Mouse (Mus musculus) neural tube, embryonic 14.5 days (tissue): ENCODE data around the gene Sirt3. TPM values are rescaled to one million over a fixed set of nuclear protein-coding genes. Genes with fewer than 3 reads are reported as not detected.
"Not testable (repeated sequence)": the region's sequence is repeated elsewhere in the genome, so short reads cannot be mapped to it uniquely, and the experiment has no call there.

ENCODE experiments used
- ATAC-seq: fragments of 200-750 bp; cut with Nextera tagmentation; 2 replicates; pipeline ENCODE4 v1.8.0; 2017; ENCODE audit warnings: low read depth, mild to moderate bottlenecking, moderate TSS enrichment, moderate library complexity
- H3K27ac ChIP-seq: fragments of 300-500 bp; sonication (generic); 2 replicates; pipeline ENCODE4 v1.5.1; 2014; ENCODE audit warnings: low read depth, mild to moderate bottlenecking, control low read depth, low read length, moderate library complexity, mixed read lengths
- H3K27me3 ChIP-seq: fragments of 300-500 bp; sonication (generic); 2 replicates; pipeline ENCODE4 v1.6.1; 2014; ENCODE audit warnings: low read length; ENCODE audit not compliant: control insufficient read depth, insufficient read depth
- H3K36me3 ChIP-seq: fragments of 300-500 bp; sonication (generic); 2 replicates; pipeline ENCODE4 v1.6.1; 2014; ENCODE audit warnings: low read length, mixed read lengths; ENCODE audit not compliant: control insufficient read depth, insufficient read depth
- H3K4me1 ChIP-seq: fragments of 300-500 bp; sonication (generic); 2 replicates; pipeline ENCODE4 v1.6.1; 2014; ENCODE audit warnings: low read length; ENCODE audit not compliant: control insufficient read depth, insufficient read depth
- H3K4me2 ChIP-seq: fragments of 300-500 bp; sonication (generic); 2 replicates; pipeline ENCODE4 v1.6.1; 2014; ENCODE audit warnings: mild to moderate bottlenecking, low read depth, low read length, control low read depth
- H3K4me3 ChIP-seq: fragments of 300-500 bp; sonication (generic); 2 replicates; pipeline ENCODE4 v1.5.1; 2014; ENCODE audit warnings: low read depth, low read length, control low read depth, mixed read lengths
- H3K9ac ChIP-seq: fragments of 300-500 bp; sonication (generic); replicated peaks from 2 replicates; pipeline ENCODE4 v1.6.1; 2014; ENCODE audit warnings: low read depth, mild to moderate bottlenecking, control low read depth, low read length, mixed read lengths
- H3K9me3 ChIP-seq: fragments of 300-500 bp; sonication (generic); 2 replicates; pipeline ENCODE4 v1.6.1; 2016; ENCODE audit warnings: low read length; ENCODE audit not compliant: control insufficient read depth
- WGBS: fragments of 180-500 bp; shearing (Covaris S2); extraction: QIAGEN DNeasy Blood & Tissue Kit; methylation state at CpG from one replicate; pipeline ENCODE4 v1.1.7; 2014; 5-methylcytosine and 5-hydroxymethylcytosine counted together
- polyA plus RNA-seq: library from polyadenylated mRNA; unstranded; fragments of >200 nt; fragmentation: Nextera tagmentation; extraction: Ambion mirVana; gene quantifications from 2 replicates; pipeline ENCODE4 v1.2.1, GENCODE M21; 2014

The Sirt3 gene
- polyA plus RNA-seq, 1 experiment from 2014 or later, result 61.6 TPM

DNA sequence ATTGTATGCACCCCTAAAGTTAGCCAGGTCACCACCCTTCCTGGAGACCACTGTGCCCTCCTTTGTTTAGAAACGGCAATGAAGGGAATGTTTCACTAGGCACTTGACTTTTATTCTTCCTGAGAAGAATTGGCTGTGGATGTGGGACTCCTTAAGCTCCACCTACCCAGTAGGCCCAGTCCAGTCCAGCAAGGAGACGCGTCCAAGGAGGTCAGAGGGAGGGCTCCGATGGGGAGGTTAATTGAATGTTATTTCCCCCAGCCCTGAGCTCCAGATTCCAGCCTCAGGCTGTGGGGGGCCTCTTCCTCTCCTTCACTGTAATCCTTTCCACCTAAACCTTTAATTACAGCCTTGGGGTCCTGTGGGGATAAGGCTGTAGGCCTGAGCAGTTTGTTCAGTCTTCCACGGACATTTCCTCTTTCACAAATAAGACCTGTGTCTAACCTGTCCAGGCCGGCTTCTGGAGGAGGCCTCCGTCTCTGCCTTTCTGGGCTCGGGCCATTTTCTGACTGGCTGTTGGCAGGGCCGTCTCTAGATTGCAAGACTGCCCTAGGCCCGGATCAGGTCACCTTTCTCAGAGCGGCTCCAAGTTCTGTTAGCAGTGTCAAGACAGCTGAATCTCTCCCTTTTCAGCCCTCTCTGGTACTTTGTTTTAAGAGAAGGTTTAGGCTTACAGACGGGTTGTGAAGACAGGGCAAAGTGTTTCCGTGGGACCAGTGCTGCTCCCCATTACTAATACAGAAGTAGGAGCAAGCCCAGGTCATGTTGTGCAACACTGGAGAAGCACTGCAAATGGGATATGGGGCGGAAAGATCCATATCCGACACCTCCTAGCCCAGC, 20.1 kb upstream of the Sirt3 start:
- WGBS, result 82% methylated on average over 15 of the region's 15 CpGs
- ATAC-seq, result no peak
- Histone ChIP-seq H3K36me3 (peaks cover 15% of the 10 kb centered on the region), H3K4me2 (no peak overlapping the region), H3K4me1 (no peaks in the 10 kb centered on the region), H3K27me3 (no peaks in the 10 kb centered on the region), H3K9ac (no peak overlapping the region), H3K9me3 (no peaks in the 10 kb centered on the region), H3K4me3 (no peak overlapping the region), H3K27ac (no peak overlapping the region)

DNA sequence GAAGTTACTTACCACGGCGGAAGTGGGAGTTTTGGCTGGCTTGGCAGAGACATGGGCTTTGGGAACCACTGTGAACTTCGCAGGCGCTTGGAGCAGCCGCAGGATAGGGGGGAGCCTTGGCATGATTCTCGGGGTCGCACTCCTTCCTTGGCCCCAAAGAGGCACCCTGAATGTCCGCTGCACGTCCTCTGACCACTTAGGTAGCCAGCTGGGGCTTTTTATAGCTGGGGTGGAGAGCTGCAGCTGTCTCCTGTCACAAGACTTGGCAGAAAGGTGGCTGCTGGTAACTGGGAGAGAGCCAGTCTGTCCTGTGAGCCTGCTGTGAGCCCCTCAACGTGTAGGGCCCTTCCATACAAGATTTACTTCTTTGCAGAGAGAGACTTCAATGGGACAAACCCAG, 18.1 kb upstream of the Sirt3 start, which contains the start of gene Cox8b:
Cox8b (minus strand) TSS at position 227 of the 400 bp plus-strand sequence.
- ATAC-seq, result no peak

DNA sequence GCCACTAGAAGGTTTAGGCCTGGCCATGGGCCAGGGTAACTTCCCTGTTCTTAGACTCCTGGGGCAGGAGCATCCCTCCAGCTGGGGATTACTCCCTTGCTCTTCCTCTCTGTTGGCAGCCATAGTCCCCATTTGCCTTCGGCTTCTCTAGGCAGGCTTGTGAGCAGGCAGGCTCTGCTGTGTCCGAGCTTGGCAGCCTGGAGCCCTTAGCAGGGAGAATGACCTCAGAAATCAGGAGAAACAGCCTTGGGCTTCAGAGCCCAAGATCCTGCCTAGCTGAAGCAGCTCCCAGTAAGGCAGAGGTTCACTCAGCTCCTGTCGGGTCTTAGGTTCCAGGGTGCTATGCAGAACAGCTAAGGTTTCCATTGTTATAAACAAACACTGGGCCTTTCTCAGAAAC, 17.0 kb upstream of the Sirt3 start:
- no peak for ATAC-seq
- 79% methylated on average over 3 of the region's 3 CpGs for WGBS
- peaks cover 30% of the 10 kb centered on the region for H3K36me3 ChIP-seq

More for the DNA sequence above, 18.1 kb upstream of the Sirt3 start, which contains the start of gene Cox8b:
- WGBS, result 77% methylated on average over 10 of the region's 10 CpGs
- peaks cover 24% of the 10 kb centered on the region for H3K36me3 ChIP-seq
- no peaks in the 10 kb centered on the region for H3K27me3 ChIP-seq
- no peak within 1 kb of the TSS for H3K4me3 ChIP-seq
- H3K9me3 ChIP-seq, result no peaks in the 10 kb centered on the region
- no peak within 1 kb of the TSS for H3K27ac ChIP-seq
- H3K9ac ChIP-seq, result no peak within 1 kb of the TSS
- H3K4me2 ChIP-seq, result no peak within 1 kb of the TSS
- H3K4me1 ChIP-seq, result no peaks in the 10 kb centered on the region

DNA sequence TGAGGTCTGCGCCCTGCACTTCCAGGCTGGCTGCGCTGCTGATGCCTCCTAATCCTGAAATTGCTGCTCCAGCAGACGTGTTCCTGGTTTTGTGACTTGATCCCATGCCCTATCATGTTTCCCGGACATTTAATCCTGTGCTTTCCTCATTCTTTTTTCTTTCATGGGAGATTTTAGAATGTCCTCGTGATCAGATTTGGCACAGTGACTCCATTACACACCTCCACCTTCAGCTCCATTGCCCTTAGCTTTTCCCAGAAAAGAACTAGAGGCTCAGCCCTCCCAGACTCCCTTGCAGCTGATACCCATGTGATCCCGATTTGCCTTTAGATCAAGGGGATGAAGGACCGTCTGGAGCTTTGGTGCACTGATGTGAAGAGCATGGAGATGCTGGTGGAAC, 15.8 kb upstream of the Sirt3 start:
- H3K9ac ChIP-seq, result no peak overlapping the region
- H3K4me1 ChIP-seq, result no peaks in the 10 kb centered on the region
- H3K9me3 ChIP-seq, result no peaks in the 10 kb centered on the region
- no peak overlapping the region for H3K27ac ChIP-seq
- H3K27me3 ChIP-seq, result no peaks in the 10 kb centered on the region
- H3K36me3 ChIP-seq, result peaks cover 35% of the 10 kb centered on the region
- 94% methylated on average over 7 of the region's 7 CpGs for WGBS
- ATAC-seq, result no peak
- H3K4me3 ChIP-seq, result no peak overlapping the region
- no peak overlapping the region for H3K4me2 ChIP-seq

More for the DNA sequence above, 17.0 kb upstream of the Sirt3 start:
- Histone ChIP-seq H3K4me3 (no peak overlapping the region), H3K27ac (no peak overlapping the region), H3K9me3 (no peaks in the 10 kb centered on the region), H3K9ac (no peak overlapping the region), H3K4me1 (no peaks in the 10 kb centered on the region), H3K4me2 (no peak overlapping the region), H3K27me3 (no peaks in the 10 kb centered on the region)

DNA sequence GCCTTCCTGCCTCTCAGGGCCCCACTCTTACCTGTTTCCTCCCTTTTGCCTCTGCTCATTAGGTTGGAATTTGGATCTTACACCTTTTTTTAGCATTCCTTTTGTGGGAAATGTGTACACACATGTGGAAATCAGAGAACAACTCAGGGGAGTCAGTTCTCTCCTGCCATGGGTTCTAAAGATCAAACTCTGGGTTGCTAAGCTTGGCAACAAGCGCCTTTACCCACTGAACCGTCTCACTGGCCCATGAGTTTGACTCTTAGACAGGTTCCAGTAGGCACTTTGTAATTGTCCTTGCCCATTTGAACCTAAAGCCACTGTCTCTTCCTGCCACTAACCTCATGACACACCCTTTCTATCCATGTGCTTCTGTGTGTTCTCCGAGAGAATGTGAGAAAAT, 12.5 kb upstream of the Sirt3 start:
- peaks cover 53% of the 10 kb centered on the region for H3K36me3 ChIP-seq
- H3K9ac ChIP-seq, result no peak overlapping the region
- no peaks in the 10 kb centered on the region for H3K4me1 ChIP-seq
- WGBS, result 95% methylated on average over 3 of the region's 3 CpGs
- H3K4me2 ChIP-seq, result no peak overlapping the region
- H3K4me3 ChIP-seq, result no peak overlapping the region
- no peak overlapping the region for H3K27ac ChIP-seq
- no peak for ATAC-seq
- H3K27me3 ChIP-seq, result no peaks in the 10 kb centered on the region
- H3K9me3 ChIP-seq, result no peaks in the 10 kb centered on the region

DNA sequence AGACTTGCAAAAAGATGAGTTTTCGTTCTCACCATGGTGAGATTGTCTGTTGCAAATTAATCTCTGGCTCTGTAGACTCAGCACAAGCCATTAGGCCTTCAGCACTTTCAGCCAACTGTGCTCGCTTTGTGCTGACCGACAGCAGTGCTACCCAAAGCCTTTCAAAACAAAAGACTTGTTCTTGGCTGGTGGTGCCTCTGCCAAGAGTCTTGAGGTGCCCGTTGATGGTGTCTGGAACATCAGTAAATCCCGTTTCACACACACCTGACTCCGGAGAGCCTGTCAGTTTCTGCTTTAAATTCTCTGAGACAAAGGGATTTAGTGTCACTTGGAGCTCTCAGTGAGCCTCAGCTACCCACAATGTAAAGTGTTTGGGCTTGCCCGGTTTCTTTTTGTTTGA, 11.9 kb upstream of the Sirt3 start:
- Histone ChIP-seq H3K9me3 (no peaks in the 10 kb centered on the region), H3K36me3 (peaks cover 56% of the 10 kb centered on the region), H3K9ac (no peak overlapping the region), H3K4me3 (no peak overlapping the region), H3K4me2 (no peak overlapping the region), H3K4me1 (no peaks in the 10 kb centered on the region), H3K27me3 (no peaks in the 10 kb centered on the region), H3K27ac (no peak overlapping the region)
- ATAC-seq, result no peak
- WGBS, result 92% methylated on average over 7 of the region's 7 CpGs

DNA sequence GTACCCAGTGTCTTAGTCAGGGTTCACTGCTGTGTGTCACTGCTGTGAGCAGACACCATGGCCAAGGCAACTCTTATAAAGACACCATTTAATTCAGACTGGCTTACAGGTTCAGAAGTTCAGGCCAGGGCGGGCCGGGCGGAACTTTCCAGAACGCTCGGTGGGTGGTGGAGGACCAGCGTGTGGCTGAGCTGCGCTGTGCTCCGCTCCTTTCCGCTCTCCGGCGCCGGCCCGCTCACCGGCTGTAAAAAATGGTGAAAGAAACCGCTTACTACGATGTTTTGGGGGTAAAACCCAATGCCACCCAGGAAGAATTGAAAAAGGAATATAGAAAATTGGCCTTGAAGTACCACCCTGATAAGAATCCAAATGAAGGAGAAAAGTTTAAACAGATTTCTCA, 8.5 kb upstream of the Sirt3 start:
- not testable (repeated sequence) for H3K4me2 ChIP-seq, H3K27me3 ChIP-seq, H3K4me1 ChIP-seq, H3K9ac ChIP-seq, ATAC-seq, H3K9me3 ChIP-seq, H3K4me3 ChIP-seq, H3K27ac ChIP-seq
- WGBS, result 97% methylated on average over 16 of the region's 16 CpGs
- H3K36me3 ChIP-seq, result peaks cover 61% of the 10 kb centered on the region

DNA sequence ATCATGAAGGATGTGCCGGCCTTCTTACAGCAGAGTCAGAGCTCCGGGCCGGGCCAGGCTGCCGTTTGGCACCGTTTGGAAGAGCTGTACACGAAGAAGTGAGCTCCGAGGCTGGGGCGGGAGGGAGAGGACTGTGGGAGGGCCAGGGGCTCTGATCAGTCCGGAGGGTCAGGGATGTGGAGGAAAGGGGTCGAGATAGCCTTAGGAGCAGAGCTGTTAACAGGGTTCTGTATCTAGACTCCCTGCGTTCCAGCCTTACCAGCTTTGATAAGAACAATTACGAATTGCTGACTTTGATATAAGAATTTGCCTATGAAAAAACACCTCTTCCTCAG, 327 bp upstream of the Sirt3 start:
- H3K36me3 ChIP-seq, result peaks cover 15% of the 10 kb centered on the region
- H3K27ac ChIP-seq, result peak overlapping the region; percentile 82
- H3K27me3 ChIP-seq, result no peaks in the 10 kb centered on the region
- H3K4me1 ChIP-seq, result peaks cover 4% of the 10 kb centered on the region; the same call in 1 of the 2 replicates
- no peaks in the 10 kb centered on the region for H3K9me3 ChIP-seq
- under 1% methylated on average over 12 of the region's 12 CpGs for WGBS
- H3K4me2 ChIP-seq, result peak overlapping the region; percentile 70
- peak overlapping the region; percentile 88 for H3K9ac ChIP-seq
- peak; percentile 47; the same call in 1 of the 2 replicates for ATAC-seq
- peak overlapping the region; percentile 92 for H3K4me3 ChIP-seq

DNA sequence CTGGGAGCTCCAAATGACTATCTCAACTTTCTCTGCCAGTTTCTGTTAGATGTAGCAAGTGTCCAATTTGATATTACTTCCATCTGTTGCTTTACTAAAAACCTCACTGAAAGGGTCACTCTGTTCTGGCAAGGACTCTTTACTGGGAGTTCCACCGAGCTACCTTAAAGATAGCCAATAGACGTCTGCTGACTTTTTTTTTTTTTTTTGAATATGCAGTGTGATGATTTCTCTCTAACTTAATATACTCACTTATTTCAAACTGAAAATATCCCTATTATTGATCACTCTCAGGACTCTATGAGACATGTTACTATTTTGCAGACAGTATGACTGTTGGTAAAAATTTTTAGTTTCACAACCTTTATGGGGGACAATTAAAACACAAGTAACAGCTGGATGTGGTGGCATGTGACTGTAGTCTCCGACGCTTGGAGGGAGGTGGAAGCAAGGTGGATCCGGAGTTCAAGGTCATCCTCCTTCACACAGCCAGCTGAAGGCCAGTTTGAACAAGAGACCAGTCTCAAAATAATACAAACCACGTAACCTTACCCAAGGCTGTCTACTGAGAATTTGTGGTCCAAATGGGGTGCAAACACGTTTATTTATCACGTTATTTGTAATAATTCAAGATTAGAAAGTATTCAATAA, 1.1 kb downstream of the Sirt3 start:
- Histone ChIP-seq H3K27me3 (no peaks in the 10 kb centered on the region), H3K27ac (no peak overlapping the region), H3K4me3 (peak overlapping the region; percentile 92), H3K9ac (peak overlapping the region; percentile 88), H3K4me1 (peaks cover 4% of the 10 kb centered on the region; the same call in 1 of the 2 replicates), H3K9me3 (no peaks in the 10 kb centered on the region), H3K36me3 (peaks cover 18% of the 10 kb centered on the region), H3K4me2 (peak overlapping the region; percentile 70)
- no peak for ATAC-seq
- WGBS, result 27% methylated on average over 8 of the region's 8 CpGs
